Comparison of ENCODE assay signal across 8 mouse cellular contexts in the genomic region with DNA sequence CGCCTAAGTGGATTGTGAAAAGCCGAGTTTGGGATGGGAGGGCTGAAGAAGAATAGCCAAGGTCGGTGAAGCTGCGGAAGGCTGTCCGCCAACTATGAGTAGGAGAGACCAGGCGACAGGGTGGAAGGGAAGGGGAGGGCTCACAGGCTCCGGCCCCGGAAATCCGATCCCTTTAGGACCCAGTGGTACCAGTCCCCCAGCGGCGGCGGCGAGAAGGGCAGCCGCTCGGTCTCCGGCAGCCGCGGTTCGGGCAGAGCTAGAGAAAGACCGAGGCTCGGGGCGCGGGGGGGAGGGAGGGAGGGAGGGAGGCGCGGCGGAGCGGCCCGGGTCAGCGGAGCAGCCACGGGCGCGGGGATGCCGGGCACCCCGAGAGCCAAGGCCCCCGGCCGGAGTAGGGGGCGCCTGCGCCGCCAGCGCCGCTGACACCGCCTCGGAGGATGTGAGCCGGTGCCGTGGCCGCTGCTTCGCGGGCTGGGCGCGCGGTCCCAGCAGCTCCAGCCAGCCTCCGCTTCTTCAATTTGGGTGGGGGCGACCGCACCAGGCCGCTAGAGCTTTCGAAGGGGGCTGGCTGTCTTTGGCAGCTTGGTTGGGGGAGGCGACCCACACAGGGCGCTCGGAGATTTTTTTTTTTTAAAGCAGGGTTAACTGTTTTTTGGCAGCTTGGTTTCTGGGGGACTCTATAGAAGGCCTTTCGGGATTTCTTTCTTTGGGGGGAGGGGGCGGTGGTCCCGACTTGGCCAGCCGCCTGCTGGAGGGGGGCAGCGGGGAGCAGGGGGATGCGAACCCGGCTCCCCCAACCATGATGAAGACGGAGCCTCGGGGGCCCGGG. TPM values are rescaled to one million over a fixed set of nuclear protein-coding genes. Genes with fewer than 3 reads are reported as not detected.
DNase-seq lines count a peak whose midpoint lies in the region; ATAC-seq lines count a peak whose summit lies in the region.

A gene (plus strand): TSS at position 287 of the 829 bp plus-strand sequence.

- peak within 1 kb of the TSS; percentile 97 for H3K4me3 ChIP-seq in hindbrain, embryonic 13.5 days

- DNase-seq in T-cell, adult 2 months (ENCODE audit: low spot score) = peak; percentile 87
- DNase-seq in cerebellum, postnatal 25 days = peak; percentile 96 to 97
- peak; percentile 84 to 85 for DNase-seq in frontal cortex, postnatal 25 days (ENCODE audit: low spot score in 2 of 2)
- peak; percentile 82 for DNase-seq in left cerebral cortex, adult 11 months (ENCODE audit: low spot score)
- DNase-seq in lung, postnatal 4 days = peak; percentile 95 to 96
- peak; percentile 95 for DNase-seq in retina, postnatal 1 day
- DNase-seq in thymus, postnatal 4 days = peak; percentile 96

- H3K4me1 ChIP-seq in hindbrain, embryonic 13.5 days (replicated peaks) = peaks cover 75% of the 10 kb centered on the region

- peak within 1 kb of the TSS; percentile 100 for H3K4me2 ChIP-seq in hindbrain, embryonic 13.5 days

- ATAC-seq in hindbrain, embryonic 13.5 days (ENCODE audit: low FRiP score) = peak; percentile 83

- H3K9ac ChIP-seq in hindbrain, embryonic 13.5 days = peak within 1 kb of the TSS; percentile 99

- H3K27me3 ChIP-seq in hindbrain, embryonic 13.5 days = no peaks in the 10 kb centered on the region

- peaks cover under 1% of the 10 kb centered on the region; the same call in 1 of the 2 replicates for H3K36me3 ChIP-seq in hindbrain, embryonic 13.5 days

- 0% methylated on average over 53 of the region's 69 CpGs for WGBS in hindbrain, embryonic 13.5 days

- H3K27ac ChIP-seq in hindbrain, embryonic 13.5 days = peak within 1 kb of the TSS; percentile 97

- H3K9me3 ChIP-seq in hindbrain, embryonic 13.5 days = no peaks in the 10 kb centered on the region

RNA-seq across cellular contexts. Expression of the gene that starts here (rescaled TPM):
- 16.9 and 17.3 TPM in 2 replicates for polyA plus RNA-seq in hindbrain, embryonic 13.5 days (2015; fragmentation: Nextera tagmentation; extraction: Ambion mirVana)

Comparison
In these comparisons a context has a peak if more than half of its experiments do, and no peak if none do; other contexts are left out.
1. Peak in every context shown above with its lines: DNase-seq, ATAC-seq, H3K4me3 ChIP-seq and H3K27ac ChIP-seq.